14 mouse cellular contexts compared by ENCODE assay signal in the genomic region with DNA sequence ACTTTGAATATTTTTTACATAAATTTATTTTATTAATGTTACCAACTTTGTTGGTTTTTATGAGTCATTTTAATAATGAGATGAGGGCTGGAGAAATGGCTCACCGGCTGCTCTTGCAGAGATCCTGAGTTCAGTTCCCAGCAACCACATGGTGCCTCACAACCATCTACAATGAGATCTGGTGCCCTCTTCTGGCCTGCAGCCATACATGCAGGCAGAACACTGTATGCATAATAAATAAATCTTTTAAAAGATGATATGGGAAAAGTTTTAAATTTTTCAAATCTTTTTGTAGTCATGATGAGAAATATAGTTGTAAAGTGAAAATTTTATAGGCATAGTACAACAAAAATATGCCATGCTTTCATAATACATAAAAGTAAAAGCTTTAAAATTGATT. TPM values are rescaled to one million over a fixed set of nuclear protein-coding genes. Genes with fewer than 3 reads are reported as not detected.
DNase-seq lines count a peak whose midpoint lies in the region; ATAC-seq and TF ChIP-seq lines count a peak whose summit lies in the region.
"Had no signal": no experiment of that assay in that cellular context is flagged by ENCODE, and none has a peak within 500 bp of the region (broad histone marks: within the 10 kb centered on the region; RNA-seq: fewer than 3 reads in every experiment).

No protein-coding gene starts in this region.

- no peak for ATAC-seq in liver, embryonic 14.5 days (ENCODE audit: insufficient read depth)
- ATAC-seq in hindbrain, embryonic 13.5 days (ENCODE audit: low FRiP score), result no peak
- ATAC-seq: inflammation-experienced regulatory T-cells, adult 6 months had no signal

- H3K9me3 ChIP-seq in liver, embryonic 14.5 days (ENCODE audit: control insufficient read depth, low read length), result no peaks in the 10 kb centered on the region
- H3K9me3 ChIP-seq in hindbrain, embryonic 13.5 days, result peaks cover 3% of the 10 kb centered on the region; the same call in 1 of the 2 replicates

- H3K36me3 ChIP-seq in liver, embryonic 14.5 days (replicated peaks; ENCODE audit: control insufficient read depth, insufficient read depth, low read depth), result peaks cover 42% of the 10 kb centered on the region
- H3K36me3 ChIP-seq in hindbrain, embryonic 13.5 days, result peaks cover 60% of the 10 kb centered on the region

- no peak overlapping the region for H3K4me3 ChIP-seq in gastrocnemius, adult 2 months
- H3K4me3 ChIP-seq in liver, embryonic 14.5 days (ENCODE audit: insufficient read depth in 1 of 2, low read depth in 2 of 2, low read length in 2 of 2), result no peak overlapping the region
- H3K4me3 ChIP-seq in hindbrain, embryonic 13.5 days, result no peak overlapping the region
- H3K4me3 ChIP-seq: midbrain, embryonic 10.5 days; myocyte had no signal

- H3K9ac ChIP-seq in liver, embryonic 14.5 days (replicated peaks), result no peak overlapping the region
- no peak overlapping the region for H3K9ac ChIP-seq in hindbrain, embryonic 13.5 days

- no peak for TF ChIP-seq EP300 in liver, embryonic 14.5 days (IDR thresholded peaks at IDR 0.05; ENCODE audit: low read depth)

- TF ChIP-seq POLR2A in brain, embryonic 14.5 days (IDR thresholded peaks at IDR 0.05; ENCODE audit: borderline replicate concordance, extremely low read depth, insufficient read depth, insufficient read length, poor library complexity, severe bottlenecking), result no peak

- no peaks in the 10 kb centered on the region for H3K4me1 ChIP-seq in liver, embryonic 14.5 days (replicated peaks; ENCODE audit: control insufficient read depth in 2 of 2, insufficient read depth in 2 of 2, low read length in 1 of 2)
- no peaks in the 10 kb centered on the region for H3K4me1 ChIP-seq in hindbrain, embryonic 13.5 days (replicated peaks)
- H3K4me1 ChIP-seq: midbrain, embryonic 10.5 days had no signal

- no peak overlapping the region for H3K27ac ChIP-seq in gastrocnemius, adult 2 months
- H3K27ac ChIP-seq in liver, embryonic 14.5 days, result no peak overlapping the region
- H3K27ac ChIP-seq in hindbrain, embryonic 13.5 days, result no peak overlapping the region
- H3K27ac ChIP-seq: midbrain, embryonic 10.5 days had no signal

- H3K4me2 ChIP-seq in liver, embryonic 14.5 days (ENCODE audit: low read depth), result no peak overlapping the region
- H3K4me2 ChIP-seq in hindbrain, embryonic 13.5 days, result no peak overlapping the region

- H3K27me3 ChIP-seq in liver, embryonic 14.5 days (ENCODE audit: control insufficient read depth, insufficient read depth, low read length), result no peaks in the 10 kb centered on the region
- no peaks in the 10 kb centered on the region for H3K27me3 ChIP-seq in hindbrain, embryonic 13.5 days

- 90% methylated on average over 1 of the region's 1 CpGs for WGBS in liver, embryonic 14.5 days (ENCODE audit: insufficient replicate concordance)
- WGBS in hindbrain, embryonic 13.5 days, result 95% methylated on average over 1 of the region's 1 CpGs

- intact Hi-C loops in gastrocnemius, adult 2 months (cut with DNase I), result no loop called here

- TF ChIP-seq CTCF in gastrocnemius, adult 2 months (IDR thresholded peaks at IDR 0.05), result peak; percentile 44; the same call in 1 of the 2 replicates
- TF ChIP-seq CTCF in liver, embryonic 14.5 days (IDR thresholded peaks at IDR 0.05; ENCODE audit: low read depth), result peak; percentile 52
- TF ChIP-seq CTCF in brain, embryonic 14.5 days (IDR thresholded peaks at IDR 0.05; ENCODE audit: borderline replicate concordance, extremely low read depth, insufficient read depth, insufficient read length), result peak; percentile 12; the same call in 1 of the 2 replicates

- no peak for DNase-seq in gastrocnemius, adult 2 months
- no peak for DNase-seq in gastrocnemius, postnatal 10 days
- DNase-seq in liver, embryonic 14.5 days (ENCODE audit: low read depth in 3 of 3, low spot score in 3 of 3), result no peak
- DNase-seq in liver, result no peak
- DNase-seq in CD4-positive helper T cell, adult 2 months (ENCODE audit: low read depth, low spot score), result peak; percentile 8
- DNase-seq in brain, embryonic 14.5 days (ENCODE audit: low read depth), result no peak
- no peak for DNase-seq in right cerebral cortex, postnatal 10 days (ENCODE audit: low spot score in 2 of 2)
- DNase-seq: kidney, postnatal 25 days; right cerebral cortex, postnatal 25 days; thymus, adult 2 months had no signal

RNA-seq across cellular contexts. Expression of a gene that starts 22.7 kb away (rescaled TPM):
- total RNA-seq in gastrocnemius, adult 2 months (2021), result 10 to 100 TPM; 31.8 to 35.3 TPM
- total RNA-seq in gastrocnemius, postnatal 10 days (2021), result 10 to 100 TPM; 36.9 to 41.6 TPM
- polyA plus RNA-seq in liver, embryonic 14.5 days (2012; rRNA removed), result 5.5 and 10.0 TPM in 2 replicates
- 58.7 and 60.2 TPM in 2 replicates for polyA plus RNA-seq in liver, embryonic 14.5 days (2014; fragmentation: Nextera tagmentation; extraction: Ambion mirVana)
- 20.4 and 24.2 TPM in 2 replicates for polyA plus RNA-seq in brain, embryonic 14.5 days (2012; rRNA removed)
- polyA plus RNA-seq in hindbrain, embryonic 13.5 days (2015; fragmentation: Nextera tagmentation; extraction: Ambion mirVana), result 136 and 143 TPM in 2 replicates

RNA-seq across cellular contexts. Expression of a gene that starts 31.8 kb away (rescaled TPM):
- total RNA-seq in gastrocnemius, adult 2 months (2021), result 10 to 100 TPM; 15.2 to 20.3 TPM
- total RNA-seq in gastrocnemius, postnatal 10 days (2021), result 10 to 100 TPM; 11.0 to 12.7 TPM
- 2.1 and 3.2 TPM in 2 replicates for polyA plus RNA-seq in liver, embryonic 14.5 days (2012; rRNA removed)
- 3.5 and 4.6 TPM in 2 replicates for polyA plus RNA-seq in liver, embryonic 14.5 days (2014; fragmentation: Nextera tagmentation; extraction: Ambion mirVana)
- 14.4 and 14.9 TPM in 2 replicates for polyA plus RNA-seq in brain, embryonic 14.5 days (2012; rRNA removed)
- 13.5 and 13.6 TPM in 2 replicates for polyA plus RNA-seq in hindbrain, embryonic 13.5 days (2015; fragmentation: Nextera tagmentation; extraction: Ambion mirVana)

RNA-seq across cellular contexts. Expression of a gene that starts 44.3 kb away (rescaled TPM):
- total RNA-seq in gastrocnemius, adult 2 months (2021), result under 1 TPM; 0.38 to 0.56 TPM
- under 1 TPM; 0.54 to 0.65 TPM for total RNA-seq in gastrocnemius, postnatal 10 days (2021)
- 0.06 and 0.18 TPM in 2 replicates for polyA plus RNA-seq in liver, embryonic 14.5 days (2012; rRNA removed)
- polyA plus RNA-seq in liver, embryonic 14.5 days (2014; fragmentation: Nextera tagmentation; extraction: Ambion mirVana), result 0.14 and 0.25 TPM in 2 replicates
- polyA plus RNA-seq in brain, embryonic 14.5 days (2012; rRNA removed), result 2.1 and 3.5 TPM in 2 replicates
- 4.0 and 4.4 TPM in 2 replicates for polyA plus RNA-seq in hindbrain, embryonic 13.5 days (2015; fragmentation: Nextera tagmentation; extraction: Ambion mirVana)

RNA-seq across cellular contexts. Expression of a gene that starts 44.3 kb away (rescaled TPM):
- 10 to 100 TPM; 18.9 to 20.6 TPM for total RNA-seq in gastrocnemius, adult 2 months (2021)
- total RNA-seq in gastrocnemius, postnatal 10 days (2021), result 1 to 10 TPM; 8.6 to 8.9 TPM
- polyA plus RNA-seq in liver, embryonic 14.5 days (2012; rRNA removed), result 2.6 and 9.2 TPM in 2 replicates
- polyA plus RNA-seq in liver, embryonic 14.5 days (2014; fragmentation: Nextera tagmentation; extraction: Ambion mirVana), result 14.8 and 15.1 TPM in 2 replicates
- 46.7 and 51.7 TPM in 2 replicates for polyA plus RNA-seq in brain, embryonic 14.5 days (2012; rRNA removed)
- polyA plus RNA-seq in hindbrain, embryonic 13.5 days (2015; fragmentation: Nextera tagmentation; extraction: Ambion mirVana), result 41.3 and 43.3 TPM in 2 replicates
